Comparison of ENCODE assay signal across 8 mouse cellular contexts in genomic region chr13:31626183-31626801, GRCm38 (mm10). TPM values are rescaled to one million over a fixed set of nuclear protein-coding genes. Genes with fewer than 3 reads are reported as not detected.
DNase-seq lines count a peak whose midpoint lies in the region; ATAC-seq lines count a peak whose summit lies in the region.

No protein-coding gene starts in this region.

- peaks cover 35% of the 10 kb centered on the region for H3K4me1 ChIP-seq in forebrain, embryonic 13.5 days
- peaks cover 49% of the 10 kb centered on the region for H3K4me1 ChIP-seq in limb, embryonic 10.5 days

- WGBS in forebrain, embryonic 13.5 days: under 1% methylated on average over 59 of the region's 60 CpGs
- WGBS in limb, embryonic 10.5 days: under 1% methylated on average over 60 of the region's 60 CpGs

- ATAC-seq in forebrain, embryonic 13.5 days: peak; percentile 20
- no peak for ATAC-seq in cerebellum, adult (ENCODE audit: insufficient number of reproducible peaks, low FRiP score, low TSS enrichment)

- peak overlapping the region; percentile 55 for H3K9ac ChIP-seq in forebrain, embryonic 13.5 days

- peak overlapping the region; percentile 44 for H3K4me3 ChIP-seq in forebrain, embryonic 13.5 days
- peak overlapping the region; percentile 55 for H3K4me3 ChIP-seq in limb, embryonic 10.5 days

- H3K27me3 ChIP-seq in forebrain, embryonic 13.5 days: peaks cover 99% of the 10 kb centered on the region
- H3K27me3 ChIP-seq in limb, embryonic 10.5 days (ENCODE audit: low read depth, poor library complexity, severe bottlenecking): peaks cover 100% of the 10 kb centered on the region

- H3K27ac ChIP-seq in forebrain, embryonic 13.5 days: no peak overlapping the region
- peak overlapping the region; percentile 64 for H3K27ac ChIP-seq in limb, embryonic 10.5 days

- H3K9me3 ChIP-seq in forebrain, embryonic 13.5 days (replicated peaks): no peaks in the 10 kb centered on the region
- no peaks in the 10 kb centered on the region for H3K9me3 ChIP-seq in limb, embryonic 10.5 days (replicated peaks)

- DNase-seq in heart, adult 11 months: peak; percentile 90
- DNase-seq in heart, adult 9 months (ENCODE audit: low spot score in 2 of 2): no peak
- peak; percentile 46 for DNase-seq in Muller cell, postnatal 12 days (ENCODE audit: inconsistent ontology term)
- peak; percentile 77 for DNase-seq in limb, embryonic 10.5 days (ENCODE audit: low spot score)
- DNase-seq in neural tube, embryonic 10.5 days (ENCODE audit: extremely low spot score, low spot score): peak; percentile 77
- DNase-seq in spleen, postnatal 36 days (ENCODE audit: low spot score in 2 of 2): no peak

- H3K4me2 ChIP-seq in forebrain, embryonic 13.5 days: peak overlapping the region; percentile 76

- no peaks in the 10 kb centered on the region for H3K36me3 ChIP-seq in forebrain, embryonic 13.5 days (ENCODE audit: poor library complexity, severe bottlenecking)
- no peaks in the 10 kb centered on the region for H3K36me3 ChIP-seq in limb, embryonic 10.5 days

RNA-seq across cellular contexts. Expression of gene Foxf2, which starts 0.7 kb away (rescaled TPM):
- 2.9 and 3.4 TPM in 2 replicates for polyA plus RNA-seq in forebrain, embryonic 13.5 days (2015; fragmentation: Nextera tagmentation; extraction: Ambion mirVana)
- polyA plus RNA-seq in limb, embryonic 10.5 days (2016; fragmentation: Nextera tagmentation; extraction: Ambion mirVana): 0.44 and 0.75 TPM in 2 replicates

Comparison
In these comparisons a context has a peak if more than half of its experiments do, and no peak if none do; other contexts are left out.
1. DNase-seq: peak in heart, adult 11 months (single experiment), Muller cell, postnatal 12 days (single experiment), limb, embryonic 10.5 days (single experiment) and neural tube, embryonic 10.5 days (single experiment); none in heart, adult 9 months (0 of 2) and spleen, postnatal 36 days (0 of 2).